Mouse (Mus musculus): ENCODE data around the gene Sys1.

Sys1 gene

GRCm38 (mm10) chr2:164453047-164453757 is 3.6 kb upstream of the Sys1 start:
- no peak for DNase-seq (ENCODE audit: low read depth, low spot score)

- DNase-seq (ENCODE audit: low read depth, low spot score) = no peak
Observed at GRCm38 (mm10) chr2:164453887-164454500, 2.8 kb upstream of the Sys1 start.

- DNase-seq (ENCODE audit: low read depth, low spot score) = no peak
Observed at GRCm38 (mm10) chr2:164454846-164455245, 1.9 kb upstream of the Sys1 start.

- DNase-seq (ENCODE audit: low read depth, low spot score) = no peak
Observed at GRCm38 (mm10) chr2:164455421-164456190, 1.2 kb upstream of the Sys1 start.

- DNase-seq (ENCODE audit: low read depth, low spot score) = no peak
Observed at GRCm38 (mm10) chr2:164456413-164456812, 351 bp upstream of the Sys1 start.

- DNase-seq (ENCODE audit: low read depth, low spot score) = no peak
Observed at GRCm38 (mm10) chr2:164457942-164458341, 1.2 kb downstream of the Sys1 start.

GRCm38 (mm10) chr2:164458535-164458934 is 1.8 kb downstream of the Sys1 start:
- no peak for DNase-seq (ENCODE audit: low read depth, low spot score)

GRCm38 (mm10) chr2:164460745-164461551 is 4.2 kb downstream of the Sys1 start, which contains the start of gene Gm20458:
Gene Gm20458 (plus strand): TSS chr2:164460967.
- DNase-seq (ENCODE audit: low read depth, low spot score) = peak; percentile 98

- no peak for DNase-seq (ENCODE audit: low read depth, low spot score)
Observed at GRCm38 (mm10) chr2:164465161-164465560, 8.4 kb downstream of the Sys1 start.

- no peak for DNase-seq (ENCODE audit: low read depth, low spot score)
Observed at GRCm38 (mm10) chr2:164466787-164467186, 10.0 kb downstream of the Sys1 start.

GRCm38 (mm10) chr2:164470254-164470653 is 13.5 kb downstream of the Sys1 start:
- peak; percentile 58 for DNase-seq (ENCODE audit: low read depth, low spot score)

GRCm38 (mm10) chr2:164473624-164474023 is 16.9 kb downstream of the Sys1 start, which contains the start of gene Trp53tg5:
Gene Trp53tg5 (minus strand): TSS chr2:164473724.
- DNase-seq (ENCODE audit: low read depth, low spot score) = no peak

- DNase-seq (ENCODE audit: low read depth, low spot score) = no peak
Observed at GRCm38 (mm10) chr2:164485681-164486257, 29.0 kb downstream of the Sys1 start, which contains the start of gene Dbndd2. Gene Dbndd2 (plus strand): TSS chr2:164486106.

GRCm38 (mm10) chr2:164486258-164487114 is 29.7 kb downstream of the Sys1 start:
- DNase-seq (ENCODE audit: low read depth, low spot score) = no peak

- DNase-seq (ENCODE audit: low read depth, low spot score) = no peak
Observed at GRCm38 (mm10) chr2:164487115-164487527, 30.4 kb downstream of the Sys1 start.

- no peak for DNase-seq (ENCODE audit: low read depth, low spot score)
Observed at GRCm38 (mm10) chr2:164487812-164488211, 31.0 kb downstream of the Sys1 start.

GRCm38 (mm10) chr2:164494126-164494525 is 37.4 kb downstream of the Sys1 start:
- DNase-seq (ENCODE audit: low read depth, low spot score) = no peak

GRCm38 (mm10) chr2:164496331-164496730 is 39.6 kb downstream of the Sys1 start:
- DNase-seq (ENCODE audit: low read depth, low spot score) = no peak

- DNase-seq (ENCODE audit: low read depth, low spot score) = peak; percentile 73
Observed at GRCm38 (mm10) chr2:164496847-164497690, 40.3 kb downstream of the Sys1 start, which contains the start of gene Pigt. Gene Pigt (plus strand): TSS chr2:164497520.

Measured in forelimb bud, embryonic 11.5 days (tissue).